Mouse (Mus musculus): Measurements from ENCODE around the gene Amhr2.

GRCm38 (mm10) chr15:102400476-102401045 is 44.6 kb upstream of the Amhr2 start:
- no peak for TF ChIP-seq CTCF (IDR thresholded peaks at IDR 0.05; ENCODE audit: borderline replicate concordance, extremely low read depth, insufficient read depth, insufficient read length)
- TF ChIP-seq POLR2A (IDR thresholded peaks at IDR 0.05; ENCODE audit: borderline replicate concordance, extremely low read depth, insufficient read depth, insufficient read length, poor library complexity, severe bottlenecking) = no peak
